Mouse (Mus musculus) stomach, embryonic 15.5 days (tissue): ENCODE data around the gene Actg2. TPM values are rescaled to one million over a fixed set of nuclear protein-coding genes. Genes with fewer than 3 reads are reported as not detected.
A peak's percentile ranks its signal among the peaks of the same experiment; 100 is the strongest.

Experiments used
- ATAC-seq: fragments of 200-750 bp; cut with Nextera tagmentation; 2 replicates; pipeline ENCODE4 v1.8.0; 2017; ENCODE audit warnings: low read depth, moderate number of reproducible peaks, moderate TSS enrichment; ENCODE audit not compliant: insufficient read depth, low FRiP score
- H3K27ac ChIP-seq: fragments of 300-500 bp; sonication (generic); 2 replicates; pipeline ENCODE4 v1.5.1; 2015; ENCODE audit warnings: mild to moderate bottlenecking, inconsistent platforms
- H3K27me3 ChIP-seq: fragments of 300-500 bp; sonication (generic); replicated peaks from 2 replicates; pipeline ENCODE4 v1.6.1; 2015; ENCODE audit warnings: inconsistent platforms
- H3K36me3 ChIP-seq: fragments of 300-500 bp; sonication (generic); 2 replicates; pipeline ENCODE4 v1.6.1; 2015; ENCODE audit warnings: inconsistent platforms
- H3K4me1 ChIP-seq: fragments of 300-500 bp; sonication (generic); 2 replicates; pipeline ENCODE4 v1.6.1; 2015; ENCODE audit warnings: inconsistent platforms
- H3K4me2 ChIP-seq: fragments of 300-500 bp; sonication (generic); 2 replicates; pipeline ENCODE4 v1.6.1; 2015; ENCODE audit warnings: mild to moderate bottlenecking, inconsistent platforms
- H3K4me3 ChIP-seq: fragments of 300-500 bp; sonication (generic); replicated peaks from 2 replicates; pipeline ENCODE4 v1.5.1; 2015; ENCODE audit warnings: inconsistent platforms
- H3K9ac ChIP-seq: fragments of 300-500 bp; sonication (generic); 2 replicates; pipeline ENCODE4 v1.6.1; 2015; ENCODE audit warnings: inconsistent platforms
- H3K9me3 ChIP-seq: fragments of 300-500 bp; sonication (generic); 2 replicates; pipeline ENCODE4 v1.6.1; 2016; ENCODE audit warnings: inconsistent platforms
- whole genome bisulfite sequencing: fragments of 180-500 bp; shearing (Covaris S2); methylation state at CpG from one replicate; pipeline ENCODE4 v1.1.7; 2015; 5-methylcytosine and 5-hydroxymethylcytosine counted together
- polyA plus RNA-seq: library from polyadenylated mRNA; unstranded; fragments of >200 nt; fragmentation: Nextera tagmentation; extraction: Ambion mirVana; gene quantifications from 2 replicates; pipeline ENCODE4 v1.2.1, GENCODE M21; 2015

The Actg2 gene
- polyA plus RNA-seq, 1 experiment from 2014 or later, result 1,291 TPM

DNA sequence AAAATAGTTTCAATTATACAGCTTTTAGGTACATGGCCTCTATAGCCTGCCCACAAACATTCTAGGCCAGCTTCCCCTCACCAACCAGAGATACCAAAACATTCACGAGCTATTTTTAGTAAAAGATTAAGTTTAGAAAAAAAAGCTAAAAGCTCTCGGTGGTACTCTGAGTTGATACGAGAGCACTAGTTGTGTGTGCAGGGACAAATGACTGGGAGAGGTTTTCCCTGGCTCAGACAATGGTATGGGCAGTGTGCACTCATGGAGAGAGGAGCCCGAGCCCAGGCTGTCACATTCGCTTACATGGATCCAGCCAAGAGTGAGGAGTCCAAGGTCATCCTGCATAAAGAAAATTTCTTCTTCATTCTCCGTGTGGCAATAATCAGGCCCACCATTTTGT, 19.9 kb upstream of the Actg2 start:
- Histone ChIP-seq H3K36me3 (peaks cover 31% of the 10 kb centered on the region), H3K9me3 (no peaks in the 10 kb centered on the region), H3K4me3 (no peak overlapping the region), H3K27me3 (no peaks in the 10 kb centered on the region), H3K27ac (no peak overlapping the region), H3K4me1 (no peaks in the 10 kb centered on the region), H3K4me2 (no peak overlapping the region), H3K9ac (no peak overlapping the region)
- ATAC-seq, result no peak
- WGBS, result 70% methylated on average over 6 of the region's 6 CpGs

DNA sequence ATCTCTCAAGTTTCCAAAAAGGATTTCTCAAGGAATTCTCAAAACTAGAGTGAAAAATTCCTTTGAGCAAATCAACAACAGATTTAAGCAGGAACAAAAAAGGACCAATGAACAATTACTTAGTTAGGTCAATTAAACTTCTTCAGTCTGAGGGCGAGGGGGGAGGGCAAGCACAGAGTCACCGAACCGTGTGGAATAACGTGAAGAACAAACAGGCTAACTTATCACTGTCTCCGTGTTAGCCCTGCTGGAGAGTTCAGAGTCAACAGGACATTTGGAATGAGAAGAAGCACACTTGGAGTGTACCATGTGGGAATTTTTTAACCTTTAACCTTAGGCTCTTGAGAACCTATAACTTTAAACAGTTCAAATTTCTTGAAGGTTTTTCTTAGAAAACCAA, 12.3 kb upstream of the Actg2 start:
- Histone ChIP-seq H3K9ac (no peak overlapping the region), H3K4me2 (no peak overlapping the region), H3K27me3 (no peaks in the 10 kb centered on the region), H3K27ac (no peak overlapping the region), H3K4me3 (no peak overlapping the region), H3K4me1 (no peaks in the 10 kb centered on the region), H3K9me3 (no peaks in the 10 kb centered on the region), H3K36me3 (peaks cover 16% of the 10 kb centered on the region; the same call in 1 of the 2 replicates)
- no peak for ATAC-seq
- WGBS, result 50% methylated on average over 5 of the region's 5 CpGs

DNA sequence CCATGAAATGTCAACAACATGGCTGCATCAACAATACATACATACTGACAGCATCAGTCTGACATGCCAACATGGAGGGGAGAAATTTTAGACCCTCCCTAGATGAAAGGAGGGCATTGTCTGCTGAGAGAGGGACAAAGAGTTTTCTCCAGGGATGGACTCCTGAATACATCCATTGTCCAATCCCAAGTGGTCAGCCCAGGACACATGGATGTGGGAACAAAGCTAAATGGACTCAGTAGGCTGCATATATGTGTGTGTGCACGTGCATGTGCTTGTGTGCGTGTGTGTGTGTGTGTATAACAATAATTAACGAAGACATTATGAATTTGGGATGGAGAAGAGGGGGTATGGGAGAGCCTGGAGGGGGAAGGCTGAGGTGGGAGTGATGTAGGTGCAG, 9.7 kb upstream of the Actg2 start:
- no peak overlapping the region for H3K4me3 ChIP-seq
- peaks cover 3% of the 10 kb centered on the region; the same call in 1 of the 2 replicates for H3K4me1 ChIP-seq
- no peaks in the 10 kb centered on the region for H3K9me3 ChIP-seq
- H3K27me3 ChIP-seq, result no peaks in the 10 kb centered on the region
- ATAC-seq, result no peak
- no peak overlapping the region for H3K4me2 ChIP-seq
- no peak overlapping the region for H3K9ac ChIP-seq
- no peak overlapping the region for H3K27ac ChIP-seq
- peaks cover 13% of the 10 kb centered on the region; the same call in 1 of the 2 replicates for H3K36me3 ChIP-seq
- WGBS, result 83% methylated on average over 3 of the region's 3 CpGs

DNA sequence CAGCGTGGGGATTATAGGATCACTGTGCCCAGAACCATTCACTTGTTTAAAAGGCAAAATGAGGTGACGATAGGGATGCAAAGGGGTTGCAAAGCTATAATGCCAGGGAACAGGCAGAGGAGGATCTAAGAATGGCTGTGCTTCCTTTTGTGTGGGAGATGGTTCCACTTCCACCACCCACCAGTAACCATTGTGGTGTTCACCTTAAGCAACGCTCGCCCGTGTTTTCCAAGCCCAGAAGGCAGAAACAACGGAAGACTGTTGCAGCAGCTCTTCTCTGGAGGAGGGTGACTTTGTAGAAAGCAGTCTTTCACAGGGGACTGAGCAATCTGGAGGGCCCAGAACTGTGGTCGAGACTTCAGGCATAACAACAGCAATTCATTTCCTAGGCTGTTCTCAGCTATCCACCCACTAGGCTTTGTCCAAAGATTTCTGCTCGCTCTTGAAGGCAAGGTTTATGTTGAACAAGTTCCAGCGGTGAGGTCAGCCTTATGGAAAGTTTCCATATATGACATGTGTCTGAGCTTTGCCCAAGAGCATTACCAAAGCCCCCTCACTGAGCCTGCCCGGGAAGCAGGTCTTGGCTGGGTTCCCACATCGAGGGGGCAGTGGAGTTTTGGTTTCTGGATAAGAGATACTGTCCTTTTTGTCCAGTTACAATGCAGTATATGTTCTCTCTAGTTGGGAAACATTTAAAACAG, 5.8 kb upstream of the Actg2 start:
- Histone ChIP-seq H3K4me3 (no peak overlapping the region), H3K9ac (no peak overlapping the region), H3K36me3 (0 out of 2 replicates have a peak, but pooled peaks cover 5% of the 10 kb centered on the region), H3K4me2 (no peak overlapping the region), H3K4me1 (peaks cover 3% of the 10 kb centered on the region; the same call in 1 of the 2 replicates), H3K27ac (peak overlapping the region; percentile 90), H3K9me3 (no peaks in the 10 kb centered on the region), H3K27me3 (no peaks in the 10 kb centered on the region)
- WGBS, result 57% methylated on average over 11 of the region's 11 CpGs
- ATAC-seq, result peak; percentile 71; the same call in 1 of the 2 replicates

DNA sequence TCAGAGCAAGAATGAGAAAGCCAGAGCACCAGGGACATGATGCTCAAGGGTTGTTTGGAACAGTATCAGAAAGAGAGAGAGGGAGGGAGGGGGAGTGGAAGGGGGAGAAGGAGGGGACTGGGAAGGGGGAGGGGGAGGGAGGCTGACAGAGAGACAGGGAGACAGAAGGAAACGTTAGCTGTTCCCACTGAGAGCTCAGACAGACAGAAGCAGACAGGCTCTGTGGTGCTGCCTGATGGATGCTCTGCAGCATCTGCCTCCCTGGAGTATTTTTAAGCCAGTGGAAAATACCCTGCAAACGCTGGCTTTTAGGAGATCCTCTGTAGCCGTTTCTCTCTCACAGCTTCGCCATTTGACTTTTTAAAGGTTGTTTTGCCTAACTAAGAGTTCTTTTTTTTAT, 4.0 kb upstream of the Actg2 start:
- Histone ChIP-seq H3K4me1 (peaks cover 3% of the 10 kb centered on the region; the same call in 1 of the 2 replicates), H3K9me3 (no peaks in the 10 kb centered on the region), H3K27ac (peak overlapping the region; percentile 67; the same call in 1 of the 2 replicates), H3K27me3 (no peaks in the 10 kb centered on the region), H3K9ac (no peak overlapping the region), H3K36me3 (no peaks in the 10 kb centered on the region), H3K4me3 (no peak overlapping the region), H3K4me2 (no peak overlapping the region)
- no peak for ATAC-seq
- WGBS, result 38% methylated on average over 4 of the region's 4 CpGs

DNA sequence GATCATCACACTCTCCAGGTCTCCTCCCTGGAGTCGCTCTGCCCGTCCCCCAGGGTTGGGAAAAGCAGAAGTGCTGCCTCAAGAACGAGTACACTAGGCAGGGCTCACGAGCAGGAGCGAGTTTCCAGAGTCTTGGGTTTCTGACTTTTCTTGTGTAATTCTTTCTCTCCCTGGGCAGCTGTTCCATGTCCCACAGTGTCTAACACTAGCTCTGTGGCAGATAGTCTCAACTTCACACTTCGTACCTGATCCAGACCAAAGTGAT, 662 bp upstream of the Actg2 start:
- Histone ChIP-seq H3K27ac (peak overlapping the region; percentile 78), H3K27me3 (no peaks in the 10 kb centered on the region), H3K4me3 (no peak overlapping the region), H3K4me1 (peaks cover 2% of the 10 kb centered on the region; the same call in 1 of the 2 replicates), H3K9ac (no peak overlapping the region), H3K4me2 (0 out of 2 replicates have a peak overlapping the region, but pooled peaks have one; percentile 2), H3K36me3 (no peaks in the 10 kb centered on the region), H3K9me3 (no peaks in the 10 kb centered on the region)
- WGBS, result 18% methylated on average over 6 of the region's 6 CpGs
- ATAC-seq, result no peak

DNA sequence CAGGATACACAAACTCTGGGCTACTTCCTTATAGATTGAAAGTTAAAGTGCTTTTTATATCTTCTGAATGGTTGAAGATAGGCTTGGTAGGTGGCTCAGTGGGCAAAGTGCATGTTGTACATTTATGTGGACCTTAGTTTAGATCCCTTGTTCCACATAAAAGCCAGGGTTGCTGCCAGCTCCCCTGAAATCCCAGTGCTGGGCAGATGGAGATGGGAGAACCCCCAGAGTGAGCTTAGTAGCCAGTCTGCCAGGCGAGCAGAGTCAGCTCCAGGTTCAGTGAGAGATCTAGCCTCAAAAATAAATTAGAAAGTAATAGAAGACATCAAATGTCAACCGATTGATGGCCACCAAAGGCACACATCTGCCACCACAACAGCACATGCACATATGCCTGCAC, 3.5 kb downstream of the Actg2 start:
- peak overlapping the region; percentile 25; the same call in 1 of the 2 replicates for H3K4me3 ChIP-seq
- 74% methylated on average over 2 of the region's 2 CpGs for WGBS

DNA sequence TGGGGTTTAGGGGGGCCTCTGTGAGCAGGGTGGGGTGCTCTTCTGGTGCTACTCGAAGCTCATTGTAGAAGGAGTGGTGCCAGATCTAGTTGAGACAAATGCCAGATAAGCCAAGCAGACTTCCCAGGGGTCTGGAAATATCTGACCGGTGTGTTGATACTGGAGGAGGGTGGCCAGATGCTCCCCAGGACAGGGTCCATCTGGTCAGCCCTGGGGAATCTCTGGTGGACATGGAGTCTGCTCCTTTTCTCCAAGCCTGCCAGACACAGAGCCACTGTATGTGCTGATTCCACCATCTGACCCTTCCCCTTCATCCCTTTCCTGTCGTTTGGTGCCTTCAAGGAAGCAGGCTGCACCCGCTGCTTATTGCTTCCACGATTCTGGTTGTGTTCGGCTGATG, 12.9 kb downstream of the Actg2 start:
- H3K36me3 ChIP-seq, result no peaks in the 10 kb centered on the region
- no peak overlapping the region for H3K9ac ChIP-seq
- no peak overlapping the region for H3K4me3 ChIP-seq
- no peak for ATAC-seq
- no peak overlapping the region for H3K27ac ChIP-seq
- 26% methylated on average over 6 of the region's 6 CpGs for WGBS
- no peaks in the 10 kb centered on the region for H3K9me3 ChIP-seq
- no peaks in the 10 kb centered on the region for H3K27me3 ChIP-seq
- H3K4me1 ChIP-seq, result 0 out of 2 replicates have a peak, but pooled peaks cover 6% of the 10 kb centered on the region
- no peak overlapping the region for H3K4me2 ChIP-seq

More for the DNA sequence above, 3.5 kb downstream of the Actg2 start:
- Histone ChIP-seq H3K27ac (no peak overlapping the region), H3K36me3 (no peaks in the 10 kb centered on the region), H3K9me3 (no peaks in the 10 kb centered on the region), H3K4me2 (no peak overlapping the region), H3K9ac (no peak overlapping the region), H3K27me3 (no peaks in the 10 kb centered on the region), H3K4me1 (no peaks in the 10 kb centered on the region)
- no peak for ATAC-seq

DNA sequence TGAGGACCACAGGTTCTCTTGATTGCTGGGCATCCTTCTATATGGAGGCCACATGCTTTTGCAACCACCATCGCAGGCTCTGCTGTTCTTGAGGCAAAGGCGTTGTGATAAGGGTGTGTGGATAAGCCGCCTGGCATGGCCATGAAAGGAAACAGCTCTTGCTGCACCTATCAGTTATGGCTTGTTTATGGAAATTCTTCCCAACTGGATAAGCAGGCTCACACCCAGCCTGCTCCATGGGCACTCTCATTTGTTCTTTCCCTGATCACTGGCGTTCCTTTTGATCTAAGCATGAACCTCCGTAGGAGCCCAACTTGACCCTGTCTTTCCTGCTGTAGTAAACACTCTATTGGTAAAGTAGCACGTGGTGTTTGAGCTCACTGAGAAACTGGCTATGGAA, 14.3 kb downstream of the Actg2 start:
- no peak overlapping the region for H3K4me3 ChIP-seq
- H3K9ac ChIP-seq, result no peak overlapping the region
- no peak overlapping the region for H3K27ac ChIP-seq
- H3K27me3 ChIP-seq, result no peaks in the 10 kb centered on the region
- H3K9me3 ChIP-seq, result no peaks in the 10 kb centered on the region
- WGBS, result 58% methylated on average over 6 of the region's 6 CpGs
- no peak for ATAC-seq
- no peak overlapping the region for H3K4me2 ChIP-seq
- 0 out of 2 replicates have a peak, but pooled peaks cover 6% of the 10 kb centered on the region for H3K4me1 ChIP-seq
- no peaks in the 10 kb centered on the region for H3K36me3 ChIP-seq

DNA sequence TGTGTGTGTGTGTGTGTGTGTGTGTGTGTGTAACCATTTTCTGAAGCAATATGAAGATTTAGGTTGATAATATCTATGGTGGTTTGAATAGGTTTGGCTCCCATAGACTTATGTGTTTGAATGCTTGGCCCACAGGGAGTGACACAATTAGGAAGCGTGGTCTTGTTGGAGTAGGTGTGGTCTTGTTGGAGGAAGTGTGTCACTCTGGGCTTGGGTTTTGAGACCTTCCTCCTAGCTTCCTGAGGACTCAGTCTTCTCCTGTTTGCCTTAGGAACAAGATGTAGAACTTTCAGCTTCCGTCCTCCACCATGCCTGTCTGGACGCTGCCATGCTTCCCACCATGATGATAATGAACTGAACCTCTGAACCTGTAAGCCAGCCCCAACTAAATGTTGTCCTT, 17.4 kb downstream of the Actg2 start:
- 81% methylated on average over 3 of the region's 3 CpGs for WGBS
- Histone ChIP-seq H3K4me3 (no peak overlapping the region), H3K9me3 (no peaks in the 10 kb centered on the region)

DNA sequence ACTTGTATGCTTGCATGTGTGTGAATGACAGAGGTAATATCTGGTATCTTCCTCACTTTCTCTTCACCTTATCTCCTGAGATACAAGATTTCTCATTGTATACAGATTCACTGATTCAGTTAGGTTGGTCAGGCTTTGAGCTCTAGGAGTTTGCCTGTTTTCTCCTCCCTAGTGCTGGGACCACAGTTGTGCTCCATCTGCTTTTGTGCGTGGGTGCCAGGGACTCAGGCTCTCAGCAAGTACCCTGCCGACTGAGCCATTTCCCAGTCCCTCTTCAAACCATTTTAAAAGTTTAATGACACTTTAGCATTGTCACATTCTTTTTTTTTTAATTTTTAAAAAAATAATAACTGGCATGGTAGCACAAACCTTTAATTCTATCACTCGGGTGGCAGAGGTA, 20.9 kb downstream of the Actg2 start:
- no peak overlapping the region for H3K9ac ChIP-seq
- WGBS, result 66% methylated on average over 3 of the region's 3 CpGs
- ATAC-seq, result no peak
- H3K36me3 ChIP-seq, result no peaks in the 10 kb centered on the region
- H3K27ac ChIP-seq, result no peak overlapping the region
- H3K4me1 ChIP-seq, result no peaks in the 10 kb centered on the region
- H3K9me3 ChIP-seq, result no peaks in the 10 kb centered on the region
- H3K27me3 ChIP-seq, result no peaks in the 10 kb centered on the region
- H3K4me3 ChIP-seq, result no peak overlapping the region
- H3K4me2 ChIP-seq, result no peak overlapping the region

More for the DNA sequence above, 17.4 kb downstream of the Actg2 start:
- H3K4me1 ChIP-seq, result 0 out of 2 replicates have a peak, but pooled peaks cover 6% of the 10 kb centered on the region
- ATAC-seq, result no peak
- no peak overlapping the region for H3K9ac ChIP-seq
- no peak overlapping the region for H3K27ac ChIP-seq
- H3K36me3 ChIP-seq, result no peaks in the 10 kb centered on the region
- no peaks in the 10 kb centered on the region for H3K27me3 ChIP-seq
- H3K4me2 ChIP-seq, result no peak overlapping the region

DNA sequence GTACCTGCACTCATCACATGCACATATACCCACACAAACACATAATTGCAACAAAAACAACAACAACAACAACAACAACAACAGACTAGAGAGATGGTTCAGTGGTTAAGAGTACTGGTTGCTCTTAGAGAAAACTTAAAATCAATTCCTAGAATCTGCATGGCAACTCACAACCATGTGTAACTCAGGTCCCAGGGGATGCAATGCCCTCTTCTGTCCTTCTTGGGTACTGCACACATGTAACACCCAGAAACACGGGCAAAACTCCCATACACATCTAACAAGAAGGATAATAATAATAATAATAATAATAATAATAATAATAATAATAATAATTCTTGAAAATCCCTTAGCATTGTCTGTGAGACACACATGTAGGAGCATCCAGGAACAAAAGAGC, 23.6 kb downstream of the Actg2 start:
- Histone ChIP-seq H3K4me1 (no peaks in the 10 kb centered on the region), H3K36me3 (no peaks in the 10 kb centered on the region), H3K9ac (no peak overlapping the region), H3K4me2 (no peak overlapping the region), H3K27me3 (no peaks in the 10 kb centered on the region), H3K4me3 (no peak overlapping the region), H3K9me3 (no peaks in the 10 kb centered on the region), H3K27ac (no peak overlapping the region)
- ATAC-seq, result no peak
- WGBS, result 21% methylated on average over 1 of the region's 1 CpGs
